18 mouse cellular contexts compared by ENCODE assay signal in genomic region chr5:125019099-125019498, GRCm38 (mm10). TPM values are rescaled to one million over a fixed set of nuclear protein-coding genes. Genes with fewer than 3 reads are reported as not detected.
DNase-seq lines count a peak whose midpoint lies in the region; ATAC-seq and TF ChIP-seq lines count a peak whose summit lies in the region.
"Had no signal": no experiment of that assay in that cellular context is flagged by ENCODE, and none has a peak within 500 bp of the region (broad histone marks: within the 10 kb centered on the region; RNA-seq: fewer than 3 reads in every experiment).

No protein-coding gene starts in this region.

- H3K27ac ChIP-seq in kidney, embryonic 15.5 days: no peak overlapping the region
- H3K27ac ChIP-seq in forebrain, embryonic 10.5 days: no peak overlapping the region
- no peak overlapping the region for H3K27ac ChIP-seq in thymus, adult 2 months (ENCODE audit: control insufficient read depth, insufficient read depth, low read length)
- H3K27ac ChIP-seq: heart, embryonic 13.5 days; hindbrain, embryonic 14.5 days; kidney, postnatal 0 days; liver, embryonic 12.5 days; stomach, postnatal 0 days had no signal

- no peak overlapping the region for H3K4me3 ChIP-seq in kidney, embryonic 15.5 days (replicated peaks)
- no peak overlapping the region for H3K4me3 ChIP-seq in forebrain, embryonic 10.5 days
- H3K4me3 ChIP-seq in thymus, adult 2 months (ENCODE audit: control insufficient read depth, insufficient read depth, low read length): no peak overlapping the region
- H3K4me3 ChIP-seq: heart, embryonic 13.5 days; liver, embryonic 12.5 days had no signal

- H3K4me2 ChIP-seq in kidney, embryonic 15.5 days: no peak overlapping the region
- H3K4me2 ChIP-seq: heart, embryonic 13.5 days; hindbrain, embryonic 14.5 days; liver, embryonic 12.5 days had no signal

- H3K4me1 ChIP-seq in kidney, embryonic 15.5 days: peaks cover 15% of the 10 kb centered on the region
- peaks cover 4% of the 10 kb centered on the region; the same call in 1 of the 2 replicates for H3K4me1 ChIP-seq in forebrain, embryonic 10.5 days
- H3K4me1 ChIP-seq in thymus, adult 2 months (replicated peaks; ENCODE audit: control insufficient read depth, insufficient read depth, low read length): peaks cover 24% of the 10 kb centered on the region
- H3K4me1 ChIP-seq: liver, embryonic 12.5 days had no signal

- DNase-seq in cerebellum, adult 11-12 months: peak; percentile 24
- no peak for DNase-seq in cerebellum, adult 8-10 months
- no peak for DNase-seq in kidney, adult 11 months
- peak; percentile 62 for DNase-seq in adrenal gland, postnatal 36 days
- no peak for DNase-seq in forebrain, embryonic 10.5 days (ENCODE audit: extremely low spot score, low spot score)
- no peak for DNase-seq in thymus, adult 2 months
- DNase-seq: cerebellum, postnatal 36 days; gastrocnemius, postnatal 25 days; thymus, postnatal 4 days had no signal

- no peaks in the 10 kb centered on the region for H3K27me3 ChIP-seq in kidney, embryonic 15.5 days
- no peaks in the 10 kb centered on the region for H3K27me3 ChIP-seq in forebrain, embryonic 10.5 days (ENCODE audit: poor library complexity, severe bottlenecking)
- H3K27me3 ChIP-seq in thymus, adult 2 months (ENCODE audit: control insufficient read depth, insufficient read depth, low read length): no peaks in the 10 kb centered on the region
- H3K27me3 ChIP-seq: heart, embryonic 13.5 days; liver, embryonic 12.5 days had no signal

- 0 out of 2 replicates have a peak, but pooled peaks have one; percentile 6 for ATAC-seq in kidney, embryonic 15.5 days (replicated peaks; ENCODE audit: low FRiP score)
- ATAC-seq in megakaryocyte, adult 5-6 weeks (ENCODE audit: poor library complexity, severe bottlenecking): 0 out of 2 replicates have a peak, but pooled peaks have one; percentile 5
- ATAC-seq: forebrain, embryonic 16.5 days; liver, embryonic 12.5 days had no signal

- H3K9ac ChIP-seq in kidney, embryonic 15.5 days: no peak overlapping the region
- H3K9ac ChIP-seq: heart, embryonic 13.5 days; hindbrain, embryonic 14.5 days; liver, embryonic 12.5 days had no signal

- no peak for TF ChIP-seq POLR2A in thymus, adult 2 months (IDR thresholded peaks at IDR 0.05; ENCODE audit: control insufficient read depth, extremely low read depth, insufficient read depth, low read length, poor library complexity)

- WGBS in kidney, embryonic 15.5 days: 78% methylated on average over 5 of the region's 5 CpGs
- WGBS in forebrain, embryonic 10.5 days: 93% methylated on average over 5 of the region's 5 CpGs
- 97% methylated on average over 5 of the region's 5 CpGs for WGBS in thymus, adult 2 months

- H3K36me3 ChIP-seq in kidney, embryonic 15.5 days: peaks cover 79% of the 10 kb centered on the region
- H3K36me3 ChIP-seq in forebrain, embryonic 10.5 days (replicated peaks): peaks cover 98% of the 10 kb centered on the region
- 0 out of 2 replicates have a peak, but pooled peaks cover 13% of the 10 kb centered on the region for H3K36me3 ChIP-seq in thymus, adult 2 months (ENCODE audit: control insufficient read depth, insufficient read depth, low read length)

- H3K9me3 ChIP-seq in kidney, embryonic 15.5 days (replicated peaks): no peaks in the 10 kb centered on the region
- no peaks in the 10 kb centered on the region for H3K9me3 ChIP-seq in forebrain, embryonic 10.5 days
- H3K9me3 ChIP-seq: heart, embryonic 13.5 days; liver, embryonic 12.5 days had no signal

- no peak for TF ChIP-seq CTCF in thymus, adult 2 months (IDR thresholded peaks at IDR 0.05; ENCODE audit: borderline replicate concordance, control insufficient read depth, extremely low read depth, insufficient read depth, low read length, poor library complexity)

RNA-seq across cellular contexts. Expression of gene Rflna, which starts 16.1 kb away (rescaled TPM):
- 4.6 and 5.0 TPM in 2 replicates for polyA plus RNA-seq in kidney, embryonic 15.5 days (2015; fragmentation: Nextera tagmentation; extraction: Ambion mirVana)
- total RNA-seq in adrenal gland, postnatal 36 days (2021): 1 to 10 TPM; 3.2 to 7.7 TPM
- not detected in 2 replicates for total RNA-seq in megakaryocyte, adult 5-6 weeks (2015)
- total RNA-seq in megakaryocyte, adult 5-6 weeks (2017): not detected in 2 replicates
- 3.4 and 4.3 TPM in 2 replicates for polyA plus RNA-seq in forebrain, embryonic 10.5 days (2016; fragmentation: Nextera tagmentation; extraction: Ambion mirVana)
- polyA plus RNA-seq in thymus, adult 2 months (2012; rRNA removed): 3.4 and 4.5 TPM in 2 replicates
- total RNA-seq: neutrophil, adult 5-6 weeks had no signal

Comparison
In these comparisons a context has a peak if more than half of its experiments do, and no peak if none do; other contexts are left out.
1. DNase-seq: peak in cerebellum, adult 11-12 months (single experiment) and adrenal gland, postnatal 36 days (2 of 2); none in cerebellum, adult 8-10 months (single experiment), kidney, adult 11 months (single experiment), forebrain, embryonic 10.5 days (single experiment) and thymus, adult 2 months (single experiment).